Mouse (Mus musculus) 3134 (cell line): ENCODE data around the gene Apol7b.

Source experiments
- DNase-seq: peaks from one replicate; pipeline ENCODE4 v3.0.0-alpha.2; 2011; ENCODE audit warnings: low spot score; ENCODE audit not compliant: insufficient read length; ENCODE audit errors: extremely low read depth

The Apol7b gene

GRCm38 (mm10) chr15:77387462-77387861, 59.8 kb downstream of the Apol7b start:
- DNase-seq: no peak

- DNase-seq: peak; percentile 65
These were observed 62.8 kb downstream of the Apol7b start for GRCm38 (mm10) chr15:77384340-77385030.

GRCm38 (mm10) chr15:77382880-77383279, 64.4 kb downstream of the Apol7b start:
- no peak for DNase-seq

- DNase-seq: no peak
These were observed 64.9 kb downstream of the Apol7b start for GRCm38 (mm10) chr15:77382271-77382850.

- no peak for DNase-seq
These were observed 65.8 kb downstream of the Apol7b start for GRCm38 (mm10) chr15:77381481-77381880.

GRCm38 (mm10) chr15:77379921-77380320, 67.4 kb downstream of the Apol7b start:
- DNase-seq: peak; percentile 58

- no peak for DNase-seq
These were observed 69.9 kb downstream of the Apol7b start for GRCm38 (mm10) chr15:77377419-77377818.

- peak; percentile 65 for DNase-seq
These were observed 70.4 kb downstream of the Apol7b start for GRCm38 (mm10) chr15:77376920-77377319.
